Mouse (Mus musculus) retina, embryonic 14.5 days (tissue): Measurements from ENCODE around the gene N4bp3.
"Not testable (repeated sequence)": the region's sequence is repeated elsewhere in the genome, so short reads cannot be mapped to it uniquely, and the experiment has no call there.

Experiments
- DNase-seq: peaks from one replicate; pipeline ENCODE4 v3.0.0-alpha.2; 2015; ENCODE audit warnings: low spot score

Gene N4bp3

DNA sequence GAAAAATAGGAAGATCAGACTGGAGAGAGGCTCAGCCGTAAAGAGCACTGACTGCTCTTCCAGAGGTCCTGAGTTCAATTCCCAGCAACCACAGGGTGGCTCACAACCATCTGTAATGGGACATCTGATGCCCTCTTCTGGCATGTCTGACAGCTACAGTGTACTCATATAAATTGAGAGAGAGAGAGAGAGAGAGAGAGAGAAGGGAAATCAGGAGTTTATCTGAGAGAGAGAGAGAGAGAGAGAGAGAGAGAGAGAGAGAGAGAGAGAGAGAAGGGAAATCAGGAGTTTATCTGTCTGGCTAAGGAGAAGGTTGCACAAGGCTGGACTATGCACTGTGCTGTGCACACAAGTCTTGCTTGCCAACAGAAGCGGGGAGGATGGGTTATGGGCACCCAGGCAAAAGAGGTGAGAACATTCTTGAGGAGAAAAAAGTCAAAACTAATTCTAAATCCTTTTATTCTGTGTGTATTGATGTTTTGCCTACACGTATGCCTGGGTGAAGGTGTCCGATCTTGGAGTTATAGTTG is 2.3 kb upstream of the N4bp3 start:
- DNase-seq: no peak

DNA sequence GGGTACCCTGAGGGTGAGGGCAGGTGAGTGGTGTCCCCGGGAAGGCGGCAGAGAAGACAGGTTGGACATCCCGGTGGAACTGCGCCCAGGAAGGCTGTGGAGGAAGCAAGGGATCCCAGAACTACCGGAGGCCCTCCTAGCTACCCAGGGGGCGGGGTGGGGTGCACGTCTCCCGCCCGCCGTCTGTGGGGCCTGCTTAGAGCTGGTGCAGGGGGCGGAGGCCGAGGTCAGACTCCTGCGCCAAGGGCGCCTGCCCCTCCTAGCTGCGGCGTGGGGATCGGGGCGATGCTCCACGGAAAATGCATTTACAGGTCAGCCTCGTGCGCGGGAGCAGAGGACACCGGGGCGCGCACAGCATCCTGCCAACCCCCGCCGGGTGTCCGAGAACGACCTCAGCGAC is 381 bp downstream of the N4bp3 start:
- DNase-seq: no peak

DNA sequence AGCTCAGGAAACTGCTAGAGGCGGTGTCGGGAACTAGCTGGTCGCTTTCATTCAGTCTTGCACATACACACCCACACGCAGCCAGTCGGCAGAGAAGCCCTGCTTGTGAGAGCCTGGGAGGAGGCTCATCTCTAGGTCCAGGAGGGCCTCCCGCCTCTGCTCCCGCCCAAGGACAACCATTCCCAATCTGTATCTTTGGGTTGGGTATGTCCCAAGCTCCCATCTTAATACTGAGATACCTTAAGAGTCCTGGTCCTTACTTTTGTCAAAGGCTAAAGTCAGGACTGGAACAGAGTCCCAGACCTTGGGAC is 798 bp downstream of the N4bp3 start:
- DNase-seq: peak; percentile 32

DNA sequence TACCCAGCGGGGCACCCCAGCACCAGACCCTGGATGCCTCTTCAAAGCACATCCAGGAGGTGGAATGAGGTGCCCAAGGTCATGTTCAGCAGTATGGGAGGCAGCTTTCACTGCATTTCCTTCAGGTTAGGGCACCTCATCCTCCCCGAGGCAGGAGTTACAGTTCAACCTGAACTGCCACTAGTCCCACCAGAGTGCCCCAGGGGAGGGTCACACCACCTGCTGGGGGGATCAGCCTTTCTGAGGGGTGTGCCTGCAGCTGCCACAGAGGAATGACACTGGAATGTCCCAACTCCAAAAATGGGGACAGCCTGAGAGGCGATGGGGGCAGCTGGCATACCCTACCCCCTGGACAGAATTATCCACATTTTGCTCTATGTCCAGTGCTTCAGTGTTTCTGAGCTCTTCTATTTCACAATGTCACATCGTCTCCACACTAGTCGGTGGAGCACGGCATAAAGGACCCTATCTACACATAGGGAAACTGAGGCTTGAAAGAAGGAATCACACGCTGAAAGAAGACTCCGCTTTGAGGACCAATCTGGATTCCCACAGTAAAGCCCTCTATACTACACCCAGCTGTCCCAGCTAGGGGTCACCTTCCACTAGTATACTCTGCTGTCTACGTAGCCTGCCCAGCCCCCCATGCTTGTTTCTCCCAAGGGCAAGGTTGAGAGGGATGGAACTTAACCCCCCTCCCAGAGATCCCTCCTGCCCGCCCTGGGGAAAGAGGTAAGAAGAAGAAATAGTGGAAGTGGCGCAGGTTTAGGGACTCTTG is 1.3 kb downstream of the N4bp3 start:
- DNase-seq: no peak

DNA sequence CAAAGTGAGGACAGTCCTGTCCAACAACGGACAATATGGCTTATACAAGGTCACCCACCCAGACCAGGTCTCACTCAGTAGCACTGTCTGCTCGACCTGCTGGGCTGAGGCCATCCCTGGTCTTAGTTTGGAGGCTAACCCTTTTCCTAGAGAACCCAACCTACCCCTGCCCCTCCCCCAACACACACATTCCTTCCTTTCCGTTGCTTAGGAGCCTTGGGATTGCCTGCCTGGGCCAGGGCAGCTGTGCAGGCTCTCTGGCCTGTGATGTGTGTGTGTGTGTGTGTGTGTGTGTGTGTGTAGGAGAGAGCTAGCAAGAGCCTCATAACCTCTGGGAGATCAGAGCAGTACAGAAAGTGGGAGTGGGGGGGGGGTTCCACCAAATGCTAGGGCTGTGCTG is 2.1 kb downstream of the N4bp3 start:
- DNase-seq: peak; percentile 56

DNA sequence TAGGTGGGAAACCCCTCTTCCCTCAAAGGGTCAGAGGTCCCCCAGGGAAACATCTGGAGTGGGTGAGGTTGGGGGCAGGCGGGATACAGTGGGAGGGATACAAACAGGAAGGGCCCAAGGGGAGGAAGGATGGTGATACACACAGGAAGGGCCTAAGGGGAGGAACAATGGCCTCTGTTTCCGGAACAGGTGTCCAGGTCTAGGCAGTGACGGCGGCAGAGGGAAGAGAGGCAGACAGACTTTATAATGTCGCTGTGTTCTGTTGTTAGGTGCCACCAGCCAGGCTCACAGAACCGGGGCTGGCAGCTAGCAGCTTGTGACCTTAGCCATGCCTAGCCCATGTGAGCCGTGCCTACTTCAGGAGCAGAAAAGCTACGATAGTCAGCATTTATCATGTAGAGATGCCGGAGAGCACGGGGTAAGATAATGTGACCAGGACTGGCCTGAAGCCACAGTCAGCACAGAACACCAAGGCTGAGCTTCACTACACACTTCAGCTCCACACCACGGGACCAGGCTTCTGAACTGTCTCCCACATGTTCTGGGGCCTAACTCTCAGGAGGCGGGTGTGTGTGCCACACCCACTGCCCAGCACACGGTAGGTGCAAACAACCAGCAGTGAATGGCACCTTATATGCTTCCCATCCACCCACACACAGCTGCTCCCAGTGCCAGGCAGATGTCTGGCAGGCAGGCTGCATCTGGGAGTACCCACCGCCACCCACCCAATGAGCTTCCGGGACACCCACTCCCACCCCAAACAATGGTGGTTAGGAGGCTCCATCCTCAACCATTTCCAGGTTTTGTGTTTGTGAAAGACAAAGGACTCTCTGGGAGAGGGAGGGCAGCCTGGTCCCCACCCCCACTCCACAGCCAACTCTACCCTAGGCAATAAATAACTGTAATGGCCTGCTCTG is 3.6 kb downstream of the N4bp3 start:
- no peak for DNase-seq

DNA sequence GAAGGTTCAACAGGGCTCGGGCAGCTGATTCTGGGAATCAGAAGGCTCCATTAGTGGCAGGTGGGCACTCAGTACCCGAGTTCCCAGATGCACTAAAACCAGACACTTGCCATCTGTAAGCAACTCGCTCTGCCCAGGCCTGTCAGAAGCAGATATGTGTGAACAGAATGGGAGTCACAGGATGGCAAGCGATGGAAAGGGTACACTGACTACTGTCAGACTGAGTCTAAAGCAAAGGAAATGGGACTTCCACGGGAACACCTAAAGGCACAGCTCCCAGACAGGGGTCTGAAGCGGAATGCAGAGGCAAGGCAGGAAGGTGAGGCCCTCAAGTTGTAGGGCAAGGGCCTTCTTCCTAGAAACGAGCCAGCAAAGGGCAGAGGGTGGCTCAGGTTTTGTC is 4.4 kb downstream of the N4bp3 start:
- DNase-seq: no peak

DNA sequence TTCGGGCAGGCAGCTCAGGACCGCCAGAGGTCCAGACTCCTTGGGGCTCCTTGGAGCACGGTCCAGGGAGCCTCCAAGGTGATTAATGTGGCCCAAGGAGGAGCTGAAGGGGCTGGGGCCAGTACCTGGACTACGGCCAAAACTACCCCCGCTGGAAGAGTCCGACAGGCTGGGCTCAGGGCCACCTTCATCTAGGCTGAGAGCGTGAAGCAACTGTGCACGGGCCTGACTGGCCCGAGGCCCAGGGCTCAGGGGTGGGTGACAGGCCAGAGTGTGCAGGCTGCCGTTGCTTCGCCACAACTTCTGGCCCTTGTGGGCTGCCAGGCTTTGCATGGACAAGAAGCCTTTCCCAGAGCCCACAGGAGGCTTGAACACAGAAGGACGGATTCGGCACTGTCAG is 5.3 kb downstream of the N4bp3 start:
- no peak for DNase-seq

DNA sequence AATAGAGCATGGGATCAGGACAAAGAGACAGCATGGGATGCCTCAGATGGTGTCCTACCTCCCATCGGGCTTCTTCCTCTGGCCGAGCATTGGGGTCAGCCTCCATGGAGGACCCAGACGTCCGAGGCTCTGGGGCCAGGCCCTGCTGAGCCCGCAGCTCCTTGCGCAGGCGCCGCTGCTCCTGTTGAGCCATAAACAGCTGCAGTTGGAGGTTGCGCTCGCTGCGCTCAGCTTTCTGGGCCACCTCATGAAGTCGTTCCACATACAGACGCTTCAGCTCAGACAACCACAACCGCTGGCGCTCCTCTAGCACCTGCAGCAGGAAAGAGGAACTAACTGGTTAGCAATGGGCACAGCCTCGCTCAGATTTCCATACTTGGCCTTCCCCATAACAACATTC is 6.4 kb downstream of the N4bp3 start:
- no peak for DNase-seq

DNA sequence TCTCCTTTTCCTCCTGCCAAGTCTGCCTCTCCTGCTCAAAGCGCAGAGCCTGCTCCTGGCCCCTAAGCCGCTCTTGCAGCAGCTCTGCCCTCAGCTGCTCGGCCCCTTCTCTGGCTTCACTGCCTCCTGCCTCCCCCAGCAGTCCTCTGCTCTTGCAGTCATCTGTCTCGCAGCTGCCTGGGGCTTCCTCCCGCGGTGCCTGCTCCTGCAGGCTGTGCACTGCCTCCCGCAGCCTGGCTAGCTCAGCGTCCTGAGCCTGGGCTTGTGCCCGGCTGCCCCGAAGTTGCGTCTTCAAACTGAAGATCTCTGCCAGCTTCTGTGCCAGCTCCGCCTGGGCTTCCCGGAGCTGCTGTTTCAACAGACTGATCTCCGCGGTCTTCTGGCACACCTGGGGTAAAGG is 6.9 kb downstream of the N4bp3 start:
- no peak for DNase-seq

DNA sequence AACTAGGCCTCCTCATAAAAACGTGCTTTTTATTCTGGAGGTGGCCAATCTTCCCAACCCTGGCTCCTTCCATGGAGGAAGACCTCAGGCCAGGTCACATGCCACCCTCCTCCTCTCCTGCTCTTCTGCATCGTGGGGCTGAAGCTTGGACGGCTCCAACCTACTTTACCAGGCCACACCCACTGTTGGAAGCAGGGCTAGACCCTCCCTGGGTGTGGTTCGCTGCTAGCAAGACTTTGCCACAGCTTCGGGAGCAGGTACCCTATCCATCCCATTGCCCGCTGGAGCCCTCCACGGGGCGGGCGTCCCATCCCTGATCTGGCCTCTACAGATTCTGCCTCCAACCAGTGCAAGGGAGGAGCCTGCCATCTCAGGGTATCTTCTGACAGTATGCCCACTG is 7.4 kb downstream of the N4bp3 start:
- DNase-seq: no peak

DNA sequence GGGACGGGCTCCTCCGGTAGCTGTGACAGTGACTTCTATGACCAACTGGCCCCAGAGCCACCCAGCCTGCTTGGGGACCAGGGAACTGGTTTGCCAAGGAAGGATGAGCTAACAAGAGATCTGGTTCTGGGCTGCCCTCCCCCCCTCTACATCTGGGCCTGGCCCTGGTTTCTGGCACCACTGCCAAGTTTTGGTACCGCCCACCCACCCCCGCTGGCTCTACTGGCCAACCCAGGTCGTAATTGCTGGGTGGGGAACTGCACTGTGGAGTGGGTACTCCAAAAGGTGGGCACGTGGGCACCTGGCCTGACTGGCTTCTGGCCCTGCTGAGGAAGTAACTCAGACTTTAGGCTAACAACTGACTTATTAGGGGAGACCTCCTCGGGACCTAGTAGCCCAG is 9.9 kb downstream of the N4bp3 start:
- no peak for DNase-seq

DNA sequence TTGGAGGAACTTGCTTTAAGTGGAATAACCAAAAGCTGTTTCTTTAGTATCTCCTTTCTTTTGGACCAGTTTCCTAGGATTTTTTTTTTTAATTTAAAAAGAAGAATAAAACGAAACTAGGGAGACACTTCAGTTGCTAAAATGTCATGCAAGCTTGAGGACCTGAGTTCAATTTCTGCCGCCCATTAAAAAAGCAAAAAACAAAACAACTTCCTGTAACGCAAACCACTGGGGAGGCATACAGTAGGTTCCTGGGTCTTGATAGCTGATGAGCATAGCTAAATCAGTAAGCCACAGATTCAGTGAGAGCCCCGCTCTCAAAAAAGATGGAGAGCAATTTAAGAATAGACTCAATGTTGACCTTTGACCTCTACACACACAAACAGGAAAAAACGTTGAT is 12.1 kb downstream of the N4bp3 start:
- no peak for DNase-seq

DNA sequence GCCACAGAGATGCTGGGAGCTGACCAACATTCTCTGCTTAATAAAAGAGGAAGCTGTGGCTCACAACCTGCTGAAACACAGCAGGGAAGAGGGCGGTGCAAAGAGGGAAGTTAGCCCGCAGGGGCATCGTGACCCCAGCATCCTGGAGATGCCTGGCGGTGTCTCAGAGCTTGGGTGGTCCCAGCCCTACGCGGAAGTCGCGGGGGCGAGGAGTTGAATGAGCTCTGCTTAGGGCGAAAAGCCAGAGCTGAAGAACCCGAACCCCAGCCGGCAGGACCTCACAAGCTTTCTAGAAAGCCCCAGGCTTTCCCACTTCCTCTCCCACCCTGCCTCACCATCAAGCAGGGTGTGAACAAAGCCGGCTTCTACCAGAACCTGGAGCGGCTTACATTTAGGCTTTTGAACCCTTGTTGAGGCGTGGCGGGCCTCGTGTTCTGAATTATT is 12.6 kb downstream of the N4bp3 start:
- DNase-seq: no peak

DNA sequence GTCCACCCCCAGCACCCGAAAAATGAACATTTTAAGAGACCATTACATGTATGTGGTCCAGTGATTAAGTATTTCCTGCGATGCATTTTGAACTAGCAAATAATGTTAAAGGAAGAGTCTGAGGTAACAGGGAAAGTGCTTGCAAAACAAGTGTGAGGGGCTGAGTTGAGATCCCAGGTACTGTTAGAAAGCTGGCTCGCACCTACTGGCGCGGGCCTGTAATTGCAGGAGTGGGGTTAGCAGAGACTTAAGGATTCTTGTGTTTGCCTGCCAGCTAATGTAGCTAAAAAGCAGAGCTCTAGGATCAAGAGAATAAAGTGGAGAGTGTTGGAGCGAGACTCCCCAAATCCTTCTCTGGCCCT is 14.3 kb downstream of the N4bp3 start:
- DNase-seq: peak; percentile 81

DNA sequence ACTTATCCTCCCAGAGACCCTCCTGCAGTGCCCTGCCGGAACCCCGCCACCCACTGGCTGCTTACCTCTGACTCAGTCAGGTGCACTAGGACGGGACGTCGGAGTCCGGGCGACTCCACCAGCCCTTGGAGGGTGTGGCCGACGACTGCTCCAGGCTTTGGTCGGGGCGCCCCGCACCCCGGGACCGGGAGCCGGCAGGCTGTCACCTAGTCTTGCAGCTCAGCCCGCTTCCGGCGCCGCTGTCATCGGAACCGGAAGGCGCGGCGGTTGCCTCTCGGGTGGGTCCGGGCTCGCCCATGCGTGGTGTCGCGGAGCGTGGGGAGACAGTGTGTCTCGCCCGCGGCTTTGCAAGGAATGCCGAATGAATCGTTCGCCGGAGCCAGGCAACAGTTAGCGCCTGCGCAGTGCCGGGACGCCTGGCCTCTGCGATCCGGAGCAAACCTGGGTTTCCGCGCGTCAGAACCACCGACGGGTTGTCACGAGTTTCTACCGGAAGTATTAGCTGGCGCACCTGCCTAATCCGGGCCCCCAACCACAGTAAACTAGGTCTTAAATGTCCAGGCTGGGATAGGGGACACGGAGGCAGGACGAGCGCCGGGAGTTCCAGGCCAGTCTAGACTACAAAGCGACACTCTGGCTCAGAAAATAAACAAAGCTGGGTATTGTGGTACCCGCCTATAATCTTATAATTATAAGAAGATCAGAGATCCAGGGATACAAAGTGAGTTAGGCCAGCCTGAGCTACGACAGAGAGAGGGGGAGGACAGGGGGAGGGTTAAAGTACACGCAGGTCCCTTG is 14.9 kb downstream of the N4bp3 start, which contains the start of gene Rmnd5b:
Rmnd5b (minus strand) TSS at position 372 of the 798 bp plus-strand sequence.
- peak; percentile 91 for DNase-seq

DNA sequence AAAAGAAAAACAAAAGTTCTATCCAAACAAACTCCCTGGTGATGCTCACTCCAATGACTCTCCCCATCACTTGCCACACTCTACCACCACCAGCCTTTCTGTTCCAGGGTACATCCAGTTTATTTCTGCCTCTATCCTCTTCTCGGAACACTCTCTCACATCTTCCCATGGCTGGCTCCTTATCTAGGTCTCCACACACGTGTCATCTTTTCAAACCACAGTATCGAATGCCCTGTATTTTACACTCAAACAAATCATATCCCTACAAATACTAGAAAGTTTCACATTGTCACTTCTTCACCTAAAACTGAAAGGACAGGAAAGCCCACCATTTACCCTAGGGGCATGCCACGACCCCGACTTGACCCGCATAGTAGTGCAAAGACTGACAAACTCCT is 15.5 kb downstream of the N4bp3 start:
- no peak for DNase-seq

DNA sequence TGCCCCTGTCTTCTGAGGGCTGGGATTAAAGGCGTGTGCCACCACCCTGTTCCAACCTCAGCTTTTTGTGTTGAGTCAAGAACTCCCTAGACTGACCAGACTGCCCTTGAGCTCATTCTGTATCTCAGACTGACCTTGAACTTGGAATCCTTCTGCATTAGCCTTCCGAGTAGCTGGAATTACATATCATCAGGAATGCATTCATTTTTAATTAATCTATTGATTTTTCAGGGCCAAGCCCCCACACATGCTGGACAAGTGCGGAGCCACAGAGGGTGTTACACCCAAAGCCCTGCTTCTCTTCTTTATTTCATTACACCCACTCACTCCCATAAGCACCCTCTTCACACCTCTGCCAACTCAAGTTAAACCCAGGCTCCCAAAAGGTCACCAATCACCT is 16.9 kb downstream of the N4bp3 start:
- no peak for DNase-seq

DNA sequence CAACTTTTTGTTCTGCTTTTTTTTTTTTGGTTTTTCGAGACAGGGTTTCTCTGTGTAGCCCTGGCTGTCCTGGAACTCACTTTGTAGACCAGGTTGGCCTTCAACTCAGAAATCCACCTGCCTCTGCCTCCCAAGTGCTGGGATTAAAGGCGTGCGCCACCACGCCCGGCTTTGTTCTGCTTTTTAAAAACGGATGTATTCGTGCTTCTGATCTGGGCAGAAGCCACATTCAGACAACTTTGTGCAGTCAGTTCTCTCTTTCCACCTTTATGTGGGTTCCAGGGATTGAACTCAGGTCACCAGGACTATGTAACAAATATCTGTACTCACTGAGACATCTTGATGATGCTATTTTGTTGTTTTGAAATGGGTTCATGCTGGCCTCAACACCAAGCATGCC is 17.4 kb downstream of the N4bp3 start:
- not testable (repeated sequence) for DNase-seq

DNA sequence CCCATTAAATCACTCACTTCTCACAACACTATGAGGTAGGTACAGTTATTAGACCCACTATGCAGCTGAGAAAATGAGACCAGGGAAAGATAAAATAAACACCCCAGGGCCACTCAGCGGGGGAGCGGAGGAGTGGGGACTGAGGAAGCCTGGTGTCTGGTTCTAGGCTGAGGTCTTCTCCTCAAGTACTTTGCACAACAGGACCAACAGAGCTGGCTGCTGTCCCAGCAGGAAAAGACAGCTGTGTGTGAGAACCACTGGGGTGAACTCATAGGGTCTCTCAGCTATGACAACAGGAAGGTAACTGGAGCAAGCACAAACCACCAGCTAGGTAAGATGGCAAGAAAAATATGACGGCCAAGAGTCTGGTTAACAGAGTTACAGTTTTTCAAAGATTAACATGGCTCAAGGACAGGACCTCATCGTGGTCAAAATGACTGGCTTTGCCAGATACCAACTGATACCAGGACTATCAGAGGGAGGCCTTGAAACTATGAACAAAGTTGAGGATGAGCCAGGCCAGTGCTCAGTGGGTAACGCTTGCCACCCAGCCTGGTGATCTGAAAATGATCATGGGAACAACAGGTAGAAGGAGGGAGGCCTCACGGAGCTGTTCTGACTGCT is 18.4 kb downstream of the N4bp3 start:
- DNase-seq: no peak

DNA sequence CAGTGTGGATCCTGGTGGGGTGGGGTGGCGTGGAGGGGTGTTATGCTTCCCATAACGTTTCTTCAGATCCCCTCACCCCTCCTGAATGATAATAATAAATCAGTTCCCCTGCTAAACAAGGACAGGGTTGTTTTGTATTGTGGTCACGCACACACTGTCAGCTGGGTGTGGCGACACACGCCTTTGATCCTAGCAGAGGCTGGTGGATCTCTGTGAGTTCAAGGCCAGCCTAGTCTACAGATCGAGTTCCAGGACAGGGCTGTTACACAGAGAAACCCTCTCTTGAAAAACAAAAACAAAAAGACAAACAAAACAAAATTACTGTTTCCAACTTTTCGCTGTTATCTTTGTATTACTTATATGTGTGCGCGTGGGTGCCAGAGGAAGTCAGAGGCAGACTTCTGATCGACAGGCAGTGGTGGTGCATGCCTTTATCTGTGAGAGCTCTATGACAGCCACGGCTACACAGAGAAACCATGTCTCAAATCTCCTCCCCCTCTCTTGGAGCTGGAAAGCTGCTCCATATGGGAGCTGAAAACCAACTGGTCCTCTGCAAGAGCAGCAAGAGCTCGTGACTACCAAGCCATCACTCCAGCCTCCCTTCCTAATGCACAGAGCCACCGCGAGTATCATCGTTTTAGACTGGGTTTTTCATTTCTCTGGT is 20.9 kb downstream of the N4bp3 start:
- DNase-seq: no peak
